Mouse (Mus musculus): ENCODE measurements around the gene Dbil5.

- TF ChIP-seq CTCF (IDR thresholded peaks at IDR 0.05; ENCODE audit: control insufficient read depth, insufficient read depth, insufficient replicate concordance, low read depth, low read length) (no peak), POLR2A (IDR thresholded peaks at IDR 0.05; ENCODE audit: control insufficient read depth, low read depth, low read length) (no peak)
These were observed 3.6 kb upstream of the Dbil5 start for GRCm38 (mm10) chr11:76213841-76214240.

All from testis, adult 2 months (tissue).